Mouse (Mus musculus) CH12.LX (cell line): Measurements from ENCODE around the gene Gcnt3.

Experiments used
- CTCF ChIP-seq, 2 experiments: IDR thresholded peaks in 1 of 2; conservative IDR thresholded peaks in 1 of 2; 2 replicates each; pipeline ENCODE4 v1.5.1; 2011 to 2012; ENCODE audit warnings: low read depth in 2 of 2, low read length in 2 of 2, improper control_type of control experiment in 1 of 2, inconsistent platforms in 1 of 2, mild to moderate bottlenecking in 1 of 2, moderate library complexity in 1 of 2
- E2F4 ChIP-seq: IDR thresholded peaks from 2 replicates; pipeline ENCODE4 v1.6.1; 2011; ENCODE audit warnings: low read depth, low read length, improper control_type of control experiment; ENCODE audit not compliant: insufficient replicate concordance
- IRF4 ChIP-seq: IDR thresholded peaks from 2 replicates; pipeline ENCODE4 v1.6.1; 2014; ENCODE audit warnings: low read depth, mild to moderate bottlenecking, inconsistent platforms, low read length, improper control_type of control experiment
- MAX ChIP-seq: IDR thresholded peaks from 2 replicates; pipeline ENCODE4 v1.6.1; 2011; ENCODE audit warnings: low read length, improper control_type of control experiment
- MXI1 ChIP-seq: IDR thresholded peaks from 2 replicates; pipeline ENCODE4 v1.6.1; 2011; ENCODE audit warnings: mild to moderate bottlenecking, low read depth, low read length, improper control_type of control experiment
- POLR2A ChIP-seq: IDR thresholded peaks from 2 replicates; pipeline ENCODE4 v1.6.1; 2011; ENCODE audit warnings: low read depth, mild to moderate bottlenecking, improper control_type of control experiment, low read length
- ZC3H11A ChIP-seq: IDR thresholded peaks from 2 replicates; pipeline ENCODE4 v1.6.1; 2012; ENCODE audit warnings: low read depth, mild to moderate bottlenecking, inconsistent platforms, low read length, improper control_type of control experiment
- ZKSCAN1 ChIP-seq: IDR thresholded peaks from 2 replicates; pipeline ENCODE4 v1.6.1; 2012; ENCODE audit warnings: low read depth, inconsistent platforms, low read length, improper control_type of control experiment, borderline replicate concordance

- TF ChIP-seq POLR2A: no peak
- TF ChIP-seq CTCF (conservative IDR thresholded peaks at IDR 0.05 in 1 of 2, IDR thresholded peaks at IDR 0.05 in 1 of 2; ENCODE audit: low read depth in 2 of 2, low read length in 2 of 2): no peak
- no peak for TF ChIP-seq MXI1
- no peak for TF ChIP-seq ZKSCAN1
- no peak for TF ChIP-seq E2F4
- no peak for TF ChIP-seq ZC3H11A
- TF ChIP-seq IRF4: no peak
- no peak for TF ChIP-seq MAX
These were observed 12.4 kb downstream of the Gcnt3 start for GRCm38 (mm10) chr9:70025365-70026012.
